In genomic region chr6:4923791-4924190, GRCm38 (mm10) we compare ENCODE assay signal across 8 mouse cellular contexts. TPM values are rescaled to one million over a fixed set of nuclear protein-coding genes. Genes with fewer than 3 reads are reported as not detected.
DNase-seq lines count a peak whose midpoint lies in the region; ATAC-seq and TF ChIP-seq lines count a peak whose summit lies in the region.
"Not testable (repeated sequence)": the region's sequence is repeated elsewhere in the genome, so short reads cannot be mapped to it uniquely, and the experiment has no call there.

No protein-coding gene starts in this region.

- H3K36me3 ChIP-seq in G1E (replicated peaks); embryonic facial prominence, embryonic 14.5 days (ENCODE audit: control insufficient read depth, insufficient read depth, low read length); hindbrain, embryonic 14.5 days (replicated peaks; ENCODE audit: control insufficient read depth, insufficient read depth); liver, embryonic 12.5 days; lung, embryonic 16.5 days (ENCODE audit: control insufficient read depth, insufficient read depth, low read length); splenic B cell, adult 2 months (ENCODE audit: control insufficient read depth, insufficient read depth, low read length, poor library complexity, severe bottlenecking): not testable (repeated sequence)

- not testable (repeated sequence) for H3K4me1 ChIP-seq in G1E (ENCODE audit: insufficient read depth, low read depth, low read length); embryonic facial prominence, embryonic 14.5 days (ENCODE audit: control insufficient read depth, insufficient read depth, low read length); hindbrain, embryonic 14.5 days (replicated peaks; ENCODE audit: control insufficient read depth, insufficient read depth, low read length); liver, embryonic 12.5 days; lung, embryonic 16.5 days (replicated peaks; ENCODE audit: control insufficient read depth, insufficient read depth, low read length)

- not testable (repeated sequence) for H3K4me2 ChIP-seq in embryonic facial prominence, embryonic 14.5 days (ENCODE audit: low read depth, low read length); hindbrain, embryonic 14.5 days (replicated peaks); liver, embryonic 12.5 days; lung, embryonic 16.5 days (ENCODE audit: low read depth, low read length)

- not testable (repeated sequence) for TF ChIP-seq CTCF in G1E (IDR thresholded peaks at IDR 0.05; ENCODE audit: low read depth, low read length)

- not testable (repeated sequence) for H3K9ac ChIP-seq in embryonic facial prominence, embryonic 14.5 days (ENCODE audit: low read depth, low read length); hindbrain, embryonic 14.5 days; liver, embryonic 12.5 days; lung, embryonic 16.5 days (ENCODE audit: low read length)

- H3K9me3 ChIP-seq in G1E (replicated peaks); embryonic facial prominence, embryonic 14.5 days (ENCODE audit: control insufficient read depth, low read length); hindbrain, embryonic 14.5 days (ENCODE audit: control insufficient read depth, low read length); liver, embryonic 12.5 days (replicated peaks); lung, embryonic 16.5 days (ENCODE audit: control insufficient read depth, low read length): not testable (repeated sequence)

- DNase-seq in G1E (ENCODE audit: low spot score); embryonic facial prominence, embryonic 14.5 days (ENCODE audit: low spot score); hindbrain, embryonic 14.5 days (ENCODE audit: low spot score): not testable (repeated sequence)
- DNase-seq in splenic B cell, adult 2 months (ENCODE audit: low read depth, low spot score), result peak; percentile 1

- H3K27ac ChIP-seq in embryonic facial prominence, embryonic 14.5 days (replicated peaks; ENCODE audit: low read depth, low read length); hindbrain, embryonic 14.5 days; liver, embryonic 12.5 days; lung, embryonic 16.5 days (ENCODE audit: low read length): not testable (repeated sequence)

- ATAC-seq in G1E (ENCODE audit: extremely low read depth, insufficient number of reproducible peaks, low FRiP score, poor library complexity, severe bottlenecking), result peak; percentile 15; the same call in 1 of the 2 replicates
- peak; percentile 41; the same call in 1 of the 2 replicates for ATAC-seq in embryonic facial prominence, embryonic 14.5 days (ENCODE audit: low read depth)
- ATAC-seq in granulocyte monocyte progenitor cell, adult 5-6 weeks (replicated peaks; ENCODE audit: poor library complexity, severe bottlenecking), result peak; percentile 56
- ATAC-seq in hindbrain, embryonic 14.5 days (ENCODE audit: low FRiP score), result peak; percentile 37; the same call in 1 of the 2 replicates
- peak; percentile 65 for ATAC-seq in liver, embryonic 12.5 days
- ATAC-seq in lung, embryonic 16.5 days (ENCODE audit: low read depth), result peak; percentile 52; the same call in 1 of the 2 replicates
- peak; percentile 79 for ATAC-seq in monocyte, adult 5-6 weeks (replicated peaks; ENCODE audit: insufficient number of reproducible peaks, low FRiP score, low TSS enrichment, poor library complexity, severe bottlenecking)

- not testable (repeated sequence) for H3K4me3 ChIP-seq in G1E (ENCODE audit: low read depth, low read length); embryonic facial prominence, embryonic 14.5 days (ENCODE audit: low read depth, low read length); hindbrain, embryonic 14.5 days (replicated peaks; ENCODE audit: low read length); liver, embryonic 12.5 days; lung, embryonic 16.5 days (ENCODE audit: low read length)

- not testable (repeated sequence) for H3K27me3 ChIP-seq in G1E (ENCODE audit: insufficient read depth, low read length); embryonic facial prominence, embryonic 14.5 days (replicated peaks; ENCODE audit: control insufficient read depth, insufficient read depth, low read length); hindbrain, embryonic 14.5 days (ENCODE audit: control insufficient read depth, insufficient read depth, low read length); liver, embryonic 12.5 days (replicated peaks); lung, embryonic 16.5 days (ENCODE audit: control insufficient read depth, insufficient read depth, low read depth, low read length); splenic B cell, adult 2 months (ENCODE audit: control insufficient read depth, insufficient read depth, low read length, poor library complexity, severe bottlenecking)

RNA-seq across cellular contexts. Expression of gene Ppp1r9a, which starts 21.1 kb away (rescaled TPM):
- 0.05 TPM in 1 of 2 replicates, not detected in the other for total RNA-seq in G1E (2014; fragmentation: Nextera tagmentation)
- 0.17 and 0.33 TPM in 2 replicates for total RNA-seq in G1E (2017)
- 0.01 TPM in 2 replicates for polyA plus RNA-seq in G1E (2012)
- polyA plus RNA-seq in embryonic facial prominence, embryonic 14.5 days (2014; fragmentation: Nextera tagmentation; extraction: Ambion mirVana), result 17.1 and 20.6 TPM in 2 replicates
- 4.3 and 8.5 TPM in 2 replicates for total RNA-seq in granulocyte monocyte progenitor cell, adult 5-6 weeks (2014; fragmentation: Nextera tagmentation)
- 2.0 and 3.3 TPM in 2 replicates for total RNA-seq in granulocyte monocyte progenitor cell, adult 5-6 weeks (2017)
- 51.9 and 52.7 TPM in 2 replicates for polyA plus RNA-seq in hindbrain, embryonic 14.5 days (2014; fragmentation: Nextera tagmentation; extraction: Ambion mirVana)
- polyA plus RNA-seq in liver, embryonic 12.5 days (2016; fragmentation: Nextera tagmentation; extraction: Ambion mirVana), result 7.7 and 9.1 TPM in 2 replicates
- 15.4 and 16.2 TPM in 2 replicates for polyA plus RNA-seq in lung, embryonic 16.5 days (2015; fragmentation: Nextera tagmentation; extraction: Ambion mirVana)
- 0.32 to 2.5 TPM (median 2.4 TPM) in 3 replicates for total RNA-seq in monocyte, adult 5-6 weeks (2017)

Comparison
In these comparisons a context has a peak if more than half of its experiments do, and no peak if none do; other contexts are left out.
1. ATAC-seq: peak in every context shown above with its lines; median percentile 79 in monocyte, adult 5-6 weeks; 65 in liver, embryonic 12.5 days; 56 in granulocyte monocyte progenitor cell, adult 5-6 weeks; 52 in lung, embryonic 16.5 days; 41 in embryonic facial prominence, embryonic 14.5 days; 37 in hindbrain, embryonic 14.5 days; 15 in G1E.